Mouse (Mus musculus): ENCODE data around the gene Snrpd3.
"Not testable (repeated sequence)": the region's sequence is repeated elsewhere in the genome, so short reads cannot be mapped to it uniquely, and the experiment has no call there.

The Snrpd3 gene

DNA sequence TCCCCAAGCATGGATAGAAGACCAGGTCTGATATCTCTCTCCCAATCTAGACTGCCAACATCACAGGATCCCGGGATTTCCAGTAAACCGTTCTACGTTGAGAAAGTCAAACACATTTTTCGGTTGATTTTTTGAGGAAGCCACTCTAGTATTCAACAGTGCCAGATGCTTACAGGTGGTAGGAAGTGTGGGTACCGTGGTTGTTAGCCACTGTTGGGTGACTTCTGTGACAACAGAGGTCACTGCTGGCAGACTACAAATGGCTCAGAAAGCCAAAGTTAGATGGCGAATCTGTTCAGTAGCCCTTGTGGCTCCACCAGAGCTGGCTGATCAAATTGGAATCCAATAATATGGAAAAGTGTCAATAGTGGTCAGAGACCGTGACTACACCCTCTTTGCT is 13.7 kb upstream of the Snrpd3 start:
- DNase-seq = no peak

DNA sequence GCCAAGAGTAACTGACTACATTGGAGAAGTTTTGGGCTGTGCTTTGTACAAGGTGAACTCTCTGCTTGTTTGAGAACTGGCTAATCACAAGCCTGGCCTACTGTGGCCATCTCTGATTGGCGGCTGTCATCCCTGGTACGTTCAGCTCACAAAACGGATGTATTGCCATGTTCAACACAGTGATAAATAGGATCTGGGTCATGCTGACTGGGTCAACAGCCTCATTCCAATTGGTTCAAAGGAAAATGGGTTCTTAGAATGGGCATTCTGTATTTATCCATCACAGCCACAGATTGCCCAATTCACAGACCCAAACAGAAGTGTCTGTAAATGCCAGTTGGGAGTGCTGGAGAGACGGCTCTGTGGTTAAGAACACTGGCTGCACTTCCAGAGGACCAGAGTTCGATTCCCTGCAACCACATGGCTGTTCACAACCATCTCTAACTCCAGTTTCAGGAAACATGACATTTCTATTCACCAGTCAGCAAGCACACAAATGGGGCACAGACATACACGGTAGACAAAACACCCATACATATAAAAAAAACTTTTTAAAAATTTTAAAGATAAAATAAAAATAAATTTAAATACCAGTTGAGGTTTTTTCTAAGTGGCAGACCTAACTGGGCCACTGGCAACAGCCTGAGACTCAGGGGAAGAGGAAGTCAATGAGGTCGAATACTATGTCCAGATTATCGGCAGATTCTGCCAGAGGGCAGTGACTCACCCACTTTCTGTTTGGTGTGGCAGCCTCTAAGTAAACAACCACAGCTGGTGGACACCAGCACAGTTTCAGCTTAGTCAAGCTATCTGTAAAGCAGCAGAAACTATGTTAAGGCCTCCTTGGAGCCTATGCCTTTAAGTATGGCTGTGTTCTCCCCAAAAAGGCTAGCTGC is 12.9 kb upstream of the Snrpd3 start:
- DNase-seq = no peak

DNA sequence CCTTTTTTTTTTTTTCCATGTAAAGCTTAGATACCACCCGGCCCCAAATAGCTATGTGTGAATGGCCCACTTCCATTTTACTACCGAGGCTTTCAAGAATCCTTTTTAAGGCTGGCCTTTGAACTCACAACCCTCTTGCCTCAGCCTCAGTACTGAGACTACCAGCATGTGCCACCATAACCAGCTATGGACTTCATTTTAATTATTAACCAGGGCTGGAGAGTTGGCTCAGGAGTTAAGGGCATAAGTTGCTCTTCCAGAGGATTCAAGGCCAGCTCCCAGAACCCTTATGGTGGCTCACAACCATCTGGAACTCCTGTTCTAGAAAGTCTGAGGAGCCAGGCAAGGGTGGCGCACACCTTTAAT is 12.2 kb upstream of the Snrpd3 start:
- DNase-seq = no peak

DNA sequence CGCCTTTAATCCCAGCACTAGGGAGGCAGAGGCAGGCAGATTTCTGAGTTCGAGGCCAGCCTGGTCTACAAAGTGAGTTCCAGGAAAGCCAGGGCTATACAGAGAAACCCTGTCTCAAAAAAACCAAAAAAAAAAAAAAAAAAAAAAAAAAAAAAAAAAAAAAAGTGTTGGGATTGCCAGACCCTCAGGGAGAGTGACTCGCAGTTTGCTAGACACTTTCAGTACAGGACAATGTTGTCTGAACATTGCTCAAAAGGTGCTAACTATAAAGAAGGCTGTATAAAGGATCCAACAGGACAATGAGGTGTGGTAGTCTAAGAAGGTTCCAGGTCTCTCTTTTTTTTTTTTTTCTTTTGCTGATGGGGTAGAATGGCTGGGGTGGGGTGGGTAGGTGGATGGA is 11.4 kb upstream of the Snrpd3 start:
- not testable (repeated sequence) for DNase-seq

DNA sequence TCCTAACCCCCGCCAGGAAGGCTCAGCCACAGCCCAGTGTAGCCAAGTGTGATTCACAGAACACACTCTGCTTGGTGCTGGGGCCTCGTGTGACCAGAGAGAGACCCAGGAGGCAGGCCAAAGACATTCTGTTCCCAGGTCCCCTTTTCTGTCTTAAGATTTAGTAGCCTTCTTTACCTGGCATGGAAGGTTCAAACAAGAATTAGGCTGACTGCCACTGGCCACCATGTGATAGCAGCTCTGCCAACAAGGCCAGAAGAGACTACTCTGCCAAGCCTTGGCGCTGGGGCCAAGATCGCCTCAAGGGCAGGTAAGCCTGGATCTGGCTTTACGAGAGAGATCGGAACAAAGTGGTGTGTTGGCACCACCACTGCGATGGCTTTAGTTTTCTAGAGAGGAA is 6.9 kb upstream of the Snrpd3 start:
- no peak for DNase-seq

DNA sequence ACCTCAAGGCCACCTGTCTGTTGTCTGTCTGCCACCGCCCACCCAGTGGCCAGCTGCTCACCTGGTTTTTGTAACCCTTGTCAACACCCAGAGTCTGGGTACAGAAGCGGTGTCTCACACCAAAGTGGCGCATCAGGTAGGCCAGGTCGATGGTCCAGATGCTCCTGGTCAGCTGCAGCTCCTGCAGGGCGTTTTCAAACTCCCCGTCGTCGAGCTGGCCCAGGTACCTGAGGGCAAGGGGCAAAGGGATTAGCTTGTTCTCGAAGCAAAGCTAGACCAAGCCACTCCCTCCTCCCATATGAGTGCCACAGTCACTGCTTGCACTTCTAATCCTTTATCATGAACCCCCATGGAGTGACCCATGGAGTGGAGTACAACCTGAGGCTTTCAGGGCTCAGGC is 6.3 kb upstream of the Snrpd3 start:
- no peak for DNase-seq

DNA sequence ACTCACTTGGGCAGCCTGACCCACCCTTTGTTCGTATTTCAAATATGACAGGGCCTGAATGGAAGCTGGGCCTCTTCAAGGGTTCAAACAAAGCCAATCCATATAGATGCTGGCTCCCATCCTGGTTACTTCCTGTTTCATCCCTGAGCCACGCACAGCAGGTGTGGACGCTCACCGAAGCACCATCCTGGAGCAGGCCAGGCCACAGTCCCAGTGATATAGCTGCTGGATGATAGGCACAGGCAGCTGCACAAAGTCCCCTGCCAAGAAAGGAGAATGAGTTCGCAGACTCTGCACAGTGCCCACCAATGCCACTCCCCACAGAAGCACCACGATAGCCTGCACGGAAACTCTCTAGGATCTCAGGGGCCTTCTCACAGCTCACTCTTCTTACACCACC is 5.5 kb upstream of the Snrpd3 start:
- DNase-seq = no peak

DNA sequence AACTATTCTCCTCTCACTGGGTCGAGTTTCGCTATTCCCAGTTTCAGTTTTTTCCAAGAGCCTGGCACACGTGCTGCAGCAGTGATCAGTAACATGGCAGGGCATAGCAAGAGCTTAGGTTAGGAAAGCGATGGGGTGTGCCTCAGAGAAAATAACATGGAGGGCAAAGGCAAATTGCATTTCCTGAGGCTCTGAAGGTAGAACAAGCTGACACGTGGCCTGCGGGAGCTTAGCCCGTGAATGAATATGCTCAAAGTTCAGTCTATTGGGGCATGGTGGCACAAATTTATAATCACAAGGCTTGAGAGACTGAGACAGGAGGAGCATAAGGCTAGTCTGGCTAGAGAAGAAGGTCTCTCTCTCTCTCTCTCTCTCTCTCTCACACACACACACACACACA is 4.6 kb upstream of the Snrpd3 start:
- no peak for DNase-seq

DNA sequence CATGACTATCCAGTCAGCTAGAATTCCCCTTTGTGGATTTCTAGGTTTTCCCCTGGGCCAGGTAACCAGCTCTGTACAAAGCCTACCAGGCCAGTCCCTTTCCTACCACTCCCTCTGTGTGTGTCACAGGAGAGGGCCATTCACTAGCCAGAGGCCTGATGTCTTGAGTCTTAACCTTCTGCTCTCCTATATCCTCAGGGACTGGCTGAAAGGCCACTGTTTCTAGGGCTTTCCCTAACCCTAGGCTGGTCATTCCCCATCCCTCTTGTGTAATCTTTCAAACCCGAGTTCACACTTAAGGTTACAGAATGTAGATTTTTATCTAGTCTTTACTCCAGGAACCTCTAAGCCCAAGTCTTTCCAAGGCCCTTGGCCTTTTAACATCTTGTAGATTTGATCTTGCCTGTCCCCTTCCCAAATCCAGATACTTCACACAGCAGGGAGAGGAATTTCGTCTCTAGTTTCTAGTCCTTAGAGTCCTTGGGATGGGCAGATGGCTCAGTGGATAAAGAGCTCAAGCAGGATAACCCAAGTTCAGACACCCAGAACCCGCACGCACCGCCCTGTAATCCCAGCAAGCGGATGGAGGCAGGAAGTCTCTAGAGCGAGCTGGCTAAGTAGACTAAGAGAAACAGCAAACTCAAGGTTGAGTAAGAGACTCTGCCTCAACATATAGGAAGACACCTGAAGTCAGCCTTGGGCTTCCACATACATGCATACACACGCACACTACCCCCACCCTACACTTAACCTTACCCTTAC is 3.9 kb upstream of the Snrpd3 start:
- no peak for DNase-seq

DNA sequence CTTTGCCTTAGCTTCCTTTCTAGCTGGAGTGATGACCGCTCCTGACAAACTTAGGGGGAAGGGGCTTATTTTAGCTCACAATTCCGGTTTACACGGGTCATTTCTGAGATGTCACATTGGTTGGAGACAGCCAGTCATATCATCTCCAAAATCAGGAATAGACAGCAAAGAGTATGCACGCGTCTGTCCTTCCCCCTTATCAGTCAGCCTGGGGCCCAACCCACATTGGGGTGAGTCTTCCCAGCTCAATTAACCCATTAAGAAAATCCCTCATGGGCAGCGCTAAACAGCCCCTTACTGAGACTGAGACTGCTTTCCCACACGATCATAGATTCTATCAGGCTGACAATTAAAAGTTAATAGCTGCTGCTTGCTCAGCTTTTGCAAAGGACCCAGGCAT is 3.0 kb upstream of the Snrpd3 start:
- DNase-seq = no peak

DNA sequence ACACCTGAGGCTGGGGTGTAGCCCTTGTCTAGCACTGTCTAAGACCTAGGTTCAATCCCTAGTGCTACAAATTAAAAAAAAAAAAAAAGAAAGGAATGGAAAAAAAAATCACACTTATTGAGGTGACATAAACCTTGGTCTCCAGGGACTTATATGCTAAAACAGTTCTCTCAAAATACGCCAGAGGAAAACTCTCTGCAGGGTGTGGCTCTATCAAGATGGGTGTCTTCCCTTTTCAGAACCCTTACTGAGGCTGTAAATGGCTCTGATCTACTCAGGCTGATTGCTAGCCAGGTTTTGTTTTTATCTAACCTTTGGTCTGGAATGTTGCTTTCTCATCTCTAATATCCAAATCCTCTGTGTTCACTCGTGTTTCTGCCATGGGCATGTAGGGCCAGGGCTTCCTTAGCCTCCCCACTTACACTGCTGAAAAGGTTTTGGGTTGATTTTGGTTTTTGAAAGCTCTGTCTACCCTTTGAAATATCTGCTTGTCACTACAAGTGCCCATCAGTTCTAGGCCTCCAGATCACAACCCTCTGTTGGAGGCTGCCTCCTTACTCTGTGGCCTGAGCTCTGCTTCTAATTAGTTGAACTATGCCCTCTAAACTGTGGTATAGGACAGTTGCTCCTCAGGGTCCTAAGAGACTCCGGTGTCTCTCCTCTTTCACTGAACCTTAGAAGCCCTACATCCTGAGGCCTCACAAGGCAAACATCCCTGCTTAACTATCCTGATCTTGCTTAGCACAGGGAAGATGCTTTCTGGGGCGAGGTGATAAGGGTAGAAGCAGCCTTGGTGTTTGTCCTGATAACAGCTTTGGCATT is 1.9 kb upstream of the Snrpd3 start:
- no peak for DNase-seq

DNA sequence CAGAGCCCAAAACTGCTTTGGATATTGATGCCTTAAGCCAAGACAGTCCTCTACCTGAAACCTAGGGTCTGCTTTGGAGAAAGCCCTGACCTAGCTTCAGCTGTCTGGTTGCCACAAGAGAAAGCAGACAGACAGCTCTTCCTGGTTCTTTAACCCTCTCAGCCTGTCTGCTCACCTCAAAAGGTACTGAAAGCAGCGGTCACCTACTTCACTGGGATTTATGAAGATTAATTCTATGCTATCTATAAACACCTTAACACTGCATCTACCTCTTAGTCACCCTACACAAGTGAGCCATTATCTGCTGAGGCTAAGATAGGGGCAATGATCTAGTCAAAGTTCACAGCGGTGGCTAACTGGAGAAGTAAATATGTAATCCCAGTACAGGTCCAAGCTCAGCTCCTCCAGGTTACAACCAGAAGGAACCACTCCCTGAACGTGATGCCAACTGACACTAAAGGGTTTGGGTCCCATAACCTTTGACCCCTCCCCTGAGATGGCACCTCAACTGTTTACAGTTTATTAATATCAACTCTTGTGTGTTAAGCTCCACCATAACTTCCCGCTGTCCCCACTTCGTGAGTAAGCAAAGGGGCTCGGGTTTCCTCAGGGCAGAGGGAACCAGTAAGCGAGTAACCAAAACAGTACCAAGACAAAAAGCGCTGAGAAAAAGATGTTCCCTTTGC is 1.2 kb upstream of the Snrpd3 start:
- no peak for DNase-seq

DNA sequence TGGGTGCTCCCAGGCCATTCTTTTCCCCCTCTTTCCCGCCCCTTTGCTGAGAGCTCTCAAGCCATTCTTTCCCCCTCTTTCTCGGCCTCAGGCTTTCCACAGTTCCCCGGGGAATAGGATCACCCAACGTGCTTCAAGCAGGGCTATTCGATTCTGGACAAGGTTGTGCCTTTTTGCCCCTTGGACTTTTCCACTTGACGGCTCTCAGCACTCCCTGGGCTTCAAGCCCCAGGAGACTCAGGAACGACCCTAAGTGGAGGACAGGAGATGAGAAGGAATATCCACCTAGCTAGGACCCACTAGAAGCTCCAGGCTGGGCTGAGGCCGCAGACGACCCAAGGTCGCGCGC is 653 bp upstream of the Snrpd3 start:
- no peak for DNase-seq

DNA sequence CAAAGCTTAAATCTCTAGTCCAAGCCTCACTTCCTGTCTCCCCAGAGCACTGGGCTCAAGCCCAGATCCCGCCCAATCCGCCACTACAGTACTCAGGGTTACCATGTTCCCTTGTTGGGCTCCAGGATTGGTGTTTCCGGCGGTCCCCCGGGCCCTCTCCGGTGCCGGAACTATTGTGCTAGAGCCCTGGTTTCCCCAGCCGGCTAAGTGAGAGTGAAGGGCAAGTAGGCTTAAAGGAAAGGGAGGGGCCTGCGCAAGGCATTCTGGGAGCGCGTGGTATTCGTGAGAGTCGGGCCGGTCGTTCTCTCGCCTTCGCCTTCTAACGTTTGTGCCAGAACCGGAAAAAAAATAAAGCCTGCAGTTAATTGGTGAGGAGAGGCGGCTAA is 400 bp downstream of the Snrpd3 start, which contains the start of gene Gucd1:
Gene Gucd1 (minus strand): TSS at position 215 of the 386 bp plus-strand sequence.
- peak; percentile 96 to 97 for DNase-seq

DNA sequence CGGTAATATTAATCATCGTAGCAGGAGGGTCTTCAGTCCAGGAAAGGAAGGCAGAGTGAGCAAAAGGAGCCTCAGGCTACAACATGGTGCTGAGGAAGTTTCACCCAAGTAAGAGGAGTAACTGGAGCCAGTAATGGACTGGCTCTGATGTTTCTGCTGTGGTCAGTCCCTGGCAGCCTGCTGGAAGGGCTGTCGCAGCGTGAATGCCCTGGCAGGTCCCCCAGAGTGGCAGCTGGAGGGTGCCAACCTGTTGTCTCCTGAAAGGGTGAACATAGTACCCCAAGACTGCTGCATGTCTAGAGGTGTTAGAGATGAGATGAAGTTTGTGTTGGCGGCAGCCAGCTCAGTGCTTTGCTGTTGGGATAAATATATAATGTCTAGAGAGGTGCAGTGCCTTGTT is 3.2 kb downstream of the Snrpd3 start:
- DNase-seq = no peak

DNA sequence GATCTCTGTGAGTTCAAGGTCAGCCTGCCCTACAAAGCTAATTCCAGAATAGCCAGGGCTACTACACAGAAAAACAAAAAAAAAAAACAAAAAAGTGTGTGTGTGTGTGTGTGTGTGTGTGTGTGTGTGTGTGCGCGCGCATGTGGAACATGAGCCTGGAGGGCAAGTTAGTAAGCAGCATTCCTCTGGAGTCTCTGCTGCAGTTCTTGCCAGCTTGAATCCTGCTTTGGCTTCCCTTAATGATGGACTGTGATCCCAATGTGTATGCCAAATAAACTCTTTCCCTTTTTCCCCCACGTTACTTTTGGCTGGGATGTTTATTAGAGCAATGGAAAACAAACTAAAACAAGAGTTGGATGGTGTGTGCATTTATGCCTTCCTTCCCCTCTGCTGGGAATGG is 4.3 kb downstream of the Snrpd3 start:
- no peak for DNase-seq

DNA sequence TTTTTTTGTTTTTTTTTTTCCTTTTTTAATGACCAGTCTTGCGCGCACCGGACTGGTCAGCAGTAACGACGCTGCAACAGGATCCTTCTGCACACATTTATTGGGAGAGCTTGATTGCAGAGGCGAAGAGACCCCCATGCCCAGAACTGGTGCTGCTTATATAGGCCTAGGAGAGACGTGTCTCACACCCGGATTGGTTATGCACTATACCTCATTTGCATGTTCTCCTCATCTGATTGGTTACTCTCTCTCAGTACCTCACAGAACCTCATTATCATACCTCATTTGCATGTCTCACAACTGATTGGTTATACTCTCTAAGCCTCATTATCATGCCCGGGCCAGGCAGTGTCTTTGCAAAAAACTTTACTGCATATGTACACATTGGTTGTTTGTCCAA is 8.1 kb downstream of the Snrpd3 start:
- not testable (repeated sequence) for DNase-seq

DNA sequence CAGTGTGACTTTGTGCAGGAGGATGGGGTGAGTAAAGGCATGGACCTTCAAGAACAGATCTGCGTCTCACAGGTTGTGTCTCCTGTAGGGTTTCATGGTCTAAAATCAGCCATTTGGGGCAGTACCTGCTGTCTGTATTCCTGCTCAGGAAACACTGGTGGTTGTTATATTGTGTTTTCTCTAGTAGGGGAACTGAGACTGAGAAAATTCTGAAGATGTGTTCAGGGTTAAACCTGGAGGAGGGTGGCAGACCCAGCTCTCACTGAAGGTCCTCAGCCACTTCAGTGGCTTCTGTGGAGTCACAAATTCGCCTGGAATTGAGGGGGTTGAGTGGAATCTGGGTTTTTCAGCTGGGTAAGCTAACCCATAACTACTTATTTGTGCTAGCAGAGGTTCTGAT is 13.0 kb downstream of the Snrpd3 start:
- no peak for DNase-seq

DNA sequence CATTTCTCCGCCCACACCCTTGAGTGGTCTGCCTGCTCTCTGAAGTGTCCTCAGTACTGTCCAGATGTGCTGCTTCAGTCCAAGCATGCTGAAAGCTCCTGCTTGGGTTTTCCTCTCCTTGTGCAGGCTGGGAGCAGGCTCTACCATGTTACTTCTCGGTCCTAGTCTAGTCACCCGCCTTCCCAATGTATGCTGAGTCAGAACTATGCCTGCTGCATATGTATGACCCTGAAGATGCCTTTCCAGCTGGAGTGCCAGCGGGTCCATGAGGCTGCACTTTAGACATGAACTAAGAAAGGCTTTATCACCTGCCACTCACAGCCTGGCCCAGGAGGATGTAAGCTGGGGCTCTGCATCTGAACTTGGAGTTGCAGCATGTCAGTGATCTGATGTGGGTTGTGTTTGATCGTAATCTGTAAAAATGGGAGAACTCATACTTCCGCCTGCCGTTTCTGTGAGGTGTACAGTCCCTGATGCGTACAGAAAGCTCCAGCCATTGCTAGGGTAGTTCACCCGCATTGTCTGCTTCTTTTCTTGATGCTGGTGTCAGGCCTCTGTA is 14.3 kb downstream of the Snrpd3 start:
- DNase-seq = peak; percentile 39 to 63

DNA sequence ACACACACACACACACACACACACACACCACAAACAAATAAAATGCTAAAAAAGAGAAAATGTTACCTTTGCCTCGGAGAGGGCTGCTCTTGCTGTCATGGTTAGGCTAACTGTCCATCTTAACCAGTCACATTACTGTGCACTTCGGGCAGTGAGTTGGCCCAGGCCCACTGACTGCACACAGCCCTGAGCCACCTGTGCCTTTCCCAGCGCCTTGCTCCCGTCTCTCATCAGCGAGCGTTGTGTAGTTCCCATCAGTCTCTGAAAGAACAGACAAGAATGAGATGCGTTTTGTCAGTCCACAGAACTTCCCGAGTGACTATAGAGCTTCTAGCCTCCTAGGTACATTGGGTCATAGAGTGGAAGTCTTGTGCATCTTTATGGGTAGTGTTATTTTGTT is 16.9 kb downstream of the Snrpd3 start:
- no peak for DNase-seq

DNA sequence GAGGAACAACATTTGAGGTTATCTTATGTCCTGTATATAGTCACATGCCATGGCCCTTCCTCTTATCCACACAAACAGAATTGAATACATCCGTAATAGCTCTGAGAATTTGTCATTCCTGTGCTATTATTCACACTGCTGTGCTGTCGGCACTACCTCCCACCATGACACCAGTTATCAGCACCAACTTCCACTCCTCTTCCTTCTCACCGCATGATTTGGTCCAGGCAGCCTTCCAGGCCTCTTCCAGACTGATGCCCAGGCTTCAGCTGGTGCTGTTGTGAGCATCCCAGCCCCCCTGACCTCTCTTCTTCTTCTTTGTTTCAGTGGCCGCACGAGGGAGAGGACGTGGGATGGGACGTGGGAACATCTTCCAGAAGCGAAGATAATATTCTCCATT is 17.6 kb downstream of the Snrpd3 start:
- no peak for DNase-seq

DNA sequence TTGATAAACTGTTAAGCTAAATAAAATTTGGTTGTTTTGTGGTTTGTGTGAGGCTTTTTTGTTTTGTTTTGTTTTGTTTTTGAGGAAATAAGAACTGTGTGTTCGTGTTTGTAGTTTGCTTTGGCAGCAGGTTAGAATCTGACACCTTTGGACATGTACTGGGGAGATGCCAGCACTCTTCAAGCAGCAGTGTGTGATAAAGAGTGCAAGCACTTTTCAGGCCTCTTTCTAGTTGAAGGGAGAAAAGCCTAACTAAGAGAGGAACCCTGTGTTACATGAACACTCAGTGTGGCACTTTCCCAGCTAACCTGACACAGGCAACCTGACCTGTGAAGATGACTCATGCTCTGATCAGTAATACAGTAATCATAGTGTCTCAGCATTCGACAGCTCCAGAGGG is 18.1 kb downstream of the Snrpd3 start:
- DNase-seq = no peak

DNA sequence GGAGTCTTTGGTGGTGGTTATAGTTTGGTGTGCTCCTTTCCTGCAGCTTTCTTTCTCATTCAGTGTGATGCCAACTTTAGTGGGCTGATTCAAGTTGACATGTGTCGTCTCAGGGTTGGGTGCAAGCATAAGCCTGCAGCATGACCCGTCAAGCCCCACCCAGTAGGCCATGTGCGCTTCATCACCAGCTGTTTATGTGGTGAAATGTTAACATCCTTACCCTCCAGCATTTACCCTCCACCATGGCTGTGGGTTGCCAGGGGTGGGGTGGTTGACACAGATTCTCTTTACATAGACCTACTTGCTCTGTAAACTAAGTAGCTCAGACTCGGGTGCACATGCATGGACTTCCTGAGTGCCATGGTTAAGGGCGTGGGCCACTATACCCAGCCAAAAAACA is 18.8 kb downstream of the Snrpd3 start:
- DNase-seq = peak; percentile 21 to 39

Measured in thymus, postnatal 36 days (tissue).